Mouse (Mus musculus) granulocyte monocyte progenitor cell, adult 5-6 weeks (primary cell): ENCODE measurements around the gene Mpz. TPM values are rescaled to one million over a fixed set of nuclear protein-coding genes. Genes with fewer than 3 reads are reported as not detected.
A peak's percentile ranks its signal among the peaks of the same experiment; 100 is the strongest.
"Not testable (repeated sequence)": the region's sequence is repeated elsewhere in the genome, so short reads cannot be mapped to it uniquely, and the experiment has no call there.

ENCODE experiments used
- ATAC-seq: replicated peaks from 2 replicates; pipeline ENCODE4 v1.8.0; 2016; ENCODE audit warnings: mild to moderate bottlenecking, moderate TSS enrichment, inconsistent platforms; ENCODE audit not compliant: poor library complexity, severe bottlenecking
- total RNA-seq, 2 experiments: library from RNA; stranded (forward) in 1 of 2; stranded (reverse) in 1 of 2; fragments of 200-712, 200-1000 nt in 1 of 2; fragments of >200 nt in 1 of 2; fragmentation: Nextera tagmentation in 1 of 2; gene quantifications; 2 replicates each; pipeline ENCODE4 v1.2.3; 2014 to 2017

The Mpz gene
- total RNA-seq, 2 experiments from 2014 or later = 2.0 TPM; not detected in 1

DNA sequence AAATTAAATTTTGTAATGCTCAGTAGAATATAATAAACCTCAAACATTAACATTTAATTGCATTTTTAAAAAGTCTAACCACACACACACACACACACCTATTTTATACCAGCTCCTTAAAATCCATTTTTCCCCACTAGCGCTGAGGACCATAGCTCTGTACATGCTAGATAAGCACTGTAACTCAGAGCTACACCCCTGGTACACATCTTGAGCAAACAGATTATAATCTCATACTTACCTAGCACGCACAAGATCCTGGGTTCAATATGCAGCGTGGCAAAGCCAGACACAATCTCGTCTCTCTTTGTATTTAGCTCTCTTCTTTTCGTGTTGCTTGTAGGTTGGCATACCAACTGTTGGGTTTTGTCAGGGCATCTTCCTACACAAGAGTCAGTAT, 26.1 kb upstream of the Mpz start:
- ATAC-seq = no peak

GRCm38 (mm10) chr1:171129251-171129650, 21.3 kb upstream of the Mpz start:
- no peak for ATAC-seq

DNA sequence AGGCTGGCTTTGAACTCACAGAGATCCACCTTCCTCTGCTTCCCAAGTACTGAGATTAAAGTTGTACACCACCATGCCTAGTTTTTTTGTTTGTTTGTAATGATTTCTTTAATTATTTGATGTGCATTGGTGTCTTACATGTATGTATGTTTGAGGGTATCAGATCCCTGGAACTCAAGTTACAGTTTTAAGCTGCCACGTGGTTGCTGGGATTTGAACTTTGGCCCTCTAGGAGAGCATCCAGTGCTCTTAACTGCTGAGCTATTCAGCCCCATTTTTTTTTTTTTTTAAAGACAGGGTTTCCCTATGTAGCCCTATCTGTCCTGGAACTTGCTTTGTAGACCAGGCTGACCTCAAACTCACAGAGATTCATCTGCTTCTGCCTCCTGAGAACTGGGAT, 19.5 kb upstream of the Mpz start:
- ATAC-seq = no peak

- ATAC-seq = no peak
These were observed 14.9 kb upstream of the Mpz start for GRCm38 (mm10) chr1:171135600-171135999.

- ATAC-seq = not testable (repeated sequence)
These were observed 12.9 kb upstream of the Mpz start for GRCm38 (mm10) chr1:171137486-171138155.

DNA sequence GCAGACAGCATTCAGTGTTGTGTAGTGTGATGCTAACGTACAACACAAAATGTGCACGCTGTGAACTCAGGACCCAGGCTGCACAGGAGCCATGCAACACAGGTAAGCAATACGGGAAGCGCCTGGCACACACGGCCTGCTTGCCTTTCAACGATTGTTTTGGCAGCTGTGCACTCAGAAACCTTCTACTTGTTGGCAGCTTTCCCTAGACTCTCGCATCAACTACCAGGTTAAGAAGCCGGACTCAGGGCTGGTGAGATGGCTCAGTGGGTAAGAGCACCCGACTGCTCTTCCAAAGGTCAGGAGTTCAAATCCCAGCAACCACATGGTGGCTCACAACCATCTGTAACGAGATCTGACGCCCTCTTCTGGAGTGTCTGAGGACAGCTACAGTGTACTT, 7.5 kb upstream of the Mpz start:
- ATAC-seq = not testable (repeated sequence)

DNA sequence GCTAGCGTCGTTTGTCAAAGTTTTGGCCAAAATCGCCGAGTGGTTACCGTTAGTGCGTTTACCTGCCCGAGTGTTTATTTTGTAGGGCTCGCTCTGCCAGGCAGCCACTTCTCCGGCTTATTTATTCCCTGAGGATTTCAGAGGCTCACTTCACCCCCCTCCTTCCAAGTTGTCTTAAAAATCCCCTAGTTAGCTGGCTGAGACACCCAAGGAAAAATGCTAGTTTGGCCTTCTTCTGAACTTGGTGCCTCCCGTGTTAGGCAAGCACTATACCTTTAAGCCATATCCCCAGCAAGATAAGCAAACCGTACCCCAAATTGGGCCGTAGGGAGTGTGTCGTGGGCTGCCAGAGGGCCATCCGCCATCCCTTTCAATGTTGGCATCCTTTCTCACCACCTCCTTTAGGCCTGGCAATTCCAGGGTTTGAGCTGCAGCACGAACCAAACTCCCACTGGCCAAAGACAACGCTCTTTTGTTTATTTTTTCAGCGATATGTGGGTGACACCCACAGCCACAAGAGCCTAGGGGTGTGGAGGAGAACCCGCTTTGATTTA, 404 bp downstream of the Mpz start:
- no peak for ATAC-seq

DNA sequence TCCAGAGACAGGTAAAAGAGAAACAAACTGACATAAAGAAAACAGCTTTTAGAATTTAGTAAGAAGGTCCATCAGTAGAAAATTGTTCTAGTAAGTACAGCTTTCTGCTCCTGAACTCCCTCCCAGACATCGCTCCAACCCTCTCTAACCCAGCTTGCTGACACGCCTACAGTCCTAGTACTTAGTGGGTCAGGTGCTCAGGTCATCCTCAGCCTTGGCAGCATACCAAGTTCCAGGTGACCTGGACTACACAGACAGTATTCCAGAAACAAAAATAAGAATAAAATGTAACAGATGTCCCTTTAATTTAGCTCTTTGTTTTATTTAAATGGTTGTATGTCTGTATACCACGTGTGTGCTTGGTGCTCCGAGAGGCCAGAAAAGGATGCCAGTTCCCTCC, 1.5 kb downstream of the Mpz start:
- no peak for ATAC-seq

DNA sequence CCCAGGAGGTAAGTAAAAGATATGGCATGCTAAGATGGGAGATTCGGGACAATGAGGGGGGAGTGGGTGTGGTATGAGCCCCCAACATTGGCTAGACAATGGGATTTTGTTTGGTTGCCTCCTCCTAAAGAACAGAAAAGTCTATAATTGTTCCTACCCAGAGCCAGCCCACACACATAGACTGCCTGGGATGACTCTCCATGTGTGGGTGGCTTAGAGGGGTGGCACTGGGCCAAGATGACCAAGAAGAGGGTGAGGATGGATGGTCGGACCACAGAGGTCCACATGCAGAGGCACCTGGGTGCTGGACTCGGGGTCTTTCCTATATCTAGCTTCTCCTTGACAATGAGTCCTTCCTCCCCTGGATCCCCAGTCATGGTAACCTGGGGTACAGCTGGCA, 6.1 kb downstream of the Mpz start:
- no peak for ATAC-seq

DNA sequence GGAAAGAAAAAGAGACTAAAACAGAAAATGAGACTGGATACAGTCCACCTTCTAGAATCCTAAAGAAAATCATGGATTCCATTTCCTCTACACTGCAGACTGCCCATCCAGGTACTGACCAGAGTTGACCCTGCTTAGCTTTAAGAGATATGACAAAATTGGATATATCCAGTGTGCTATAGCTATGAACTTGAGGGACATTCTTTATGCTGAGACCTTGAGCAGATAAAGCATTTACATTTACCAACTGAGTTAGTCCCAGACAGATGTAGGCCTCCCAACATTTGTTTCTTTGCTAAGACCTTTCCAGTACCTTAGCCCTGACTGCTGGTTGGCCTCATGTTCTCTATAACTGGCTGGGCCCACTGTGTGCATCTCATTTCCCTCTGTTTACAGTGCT, 7.5 kb downstream of the Mpz start:
- ATAC-seq = no peak

DNA sequence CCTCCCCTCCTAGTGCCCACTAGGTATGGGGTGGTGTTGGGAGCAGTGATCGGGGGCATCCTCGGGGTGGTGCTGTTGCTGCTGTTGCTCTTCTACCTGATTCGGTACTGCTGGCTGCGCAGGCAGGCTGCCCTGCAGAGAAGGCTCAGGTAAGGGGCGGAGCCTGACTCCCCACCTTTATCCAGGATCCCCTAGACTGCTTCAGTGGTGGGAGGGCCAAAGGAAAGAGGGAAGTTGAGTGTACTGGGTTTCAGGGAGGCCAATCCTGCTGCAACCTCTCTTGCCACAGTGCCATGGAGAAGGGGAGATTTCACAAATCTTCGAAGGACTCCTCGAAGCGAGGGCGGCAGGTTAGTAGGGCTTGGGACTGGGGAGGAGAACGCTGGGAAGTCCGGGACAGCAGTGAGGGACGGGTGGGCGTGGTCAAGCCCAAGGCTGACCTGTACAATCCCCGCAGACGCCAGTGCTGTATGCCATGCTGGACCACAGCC, 9.0 kb downstream of the Mpz start:
- peak; percentile 83 for ATAC-seq

- no peak for ATAC-seq
These were observed 12.0 kb downstream of the Mpz start for GRCm38 (mm10) chr1:171162526-171162925.

DNA sequence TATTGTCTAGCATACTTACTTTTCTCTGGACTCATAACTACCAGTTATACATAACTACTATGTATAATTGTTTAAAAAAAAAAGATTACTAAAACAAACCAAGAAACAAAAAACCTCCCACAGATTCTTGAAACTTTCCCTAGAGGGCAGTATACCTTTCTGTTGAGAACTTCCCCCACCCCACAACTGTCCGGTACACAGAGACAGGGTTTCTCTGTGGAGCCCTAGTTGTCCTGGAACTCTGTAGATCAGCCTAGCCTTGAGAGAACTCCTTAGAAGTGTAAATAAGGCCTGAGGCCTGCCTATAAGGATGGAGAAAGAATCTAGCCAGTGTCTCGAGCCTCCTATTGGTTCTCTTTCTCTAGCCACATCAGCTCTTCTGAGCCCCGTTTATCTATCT, 13.7 kb downstream of the Mpz start:
- ATAC-seq = peak; percentile 47

GRCm38 (mm10) chr1:171165629-171166345, 15.3 kb downstream of the Mpz start:
- ATAC-seq = peak; percentile 59; the same call in 1 of the 2 replicates

GRCm38 (mm10) chr1:171168906-171169305, 18.4 kb downstream of the Mpz start:
- no peak for ATAC-seq

DNA sequence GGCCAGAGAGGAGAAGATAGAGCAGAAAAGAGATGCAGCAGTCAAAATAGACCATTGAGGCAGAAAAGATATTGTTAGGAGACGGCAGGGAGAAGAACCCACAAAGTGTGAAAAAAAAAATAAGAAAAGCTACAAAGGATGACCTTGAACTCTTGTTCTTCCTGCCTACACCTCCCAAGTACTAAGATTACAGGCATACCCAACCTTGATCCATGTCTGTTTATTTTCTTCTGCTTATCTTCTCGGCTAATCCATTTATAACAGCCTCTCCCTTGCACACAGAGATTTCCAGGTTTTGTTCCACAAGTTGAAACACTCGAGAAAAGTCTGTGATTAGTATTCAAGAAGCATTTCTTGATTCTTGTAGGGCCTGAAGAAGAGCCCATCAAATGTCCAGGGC, 19.4 kb downstream of the Mpz start:
- no peak for ATAC-seq

GRCm38 (mm10) chr1:171171138-171171537, 20.6 kb downstream of the Mpz start:
- ATAC-seq = peak; percentile 84

GRCm38 (mm10) chr1:171172779-171173178, 22.3 kb downstream of the Mpz start:
- ATAC-seq = no peak

DNA sequence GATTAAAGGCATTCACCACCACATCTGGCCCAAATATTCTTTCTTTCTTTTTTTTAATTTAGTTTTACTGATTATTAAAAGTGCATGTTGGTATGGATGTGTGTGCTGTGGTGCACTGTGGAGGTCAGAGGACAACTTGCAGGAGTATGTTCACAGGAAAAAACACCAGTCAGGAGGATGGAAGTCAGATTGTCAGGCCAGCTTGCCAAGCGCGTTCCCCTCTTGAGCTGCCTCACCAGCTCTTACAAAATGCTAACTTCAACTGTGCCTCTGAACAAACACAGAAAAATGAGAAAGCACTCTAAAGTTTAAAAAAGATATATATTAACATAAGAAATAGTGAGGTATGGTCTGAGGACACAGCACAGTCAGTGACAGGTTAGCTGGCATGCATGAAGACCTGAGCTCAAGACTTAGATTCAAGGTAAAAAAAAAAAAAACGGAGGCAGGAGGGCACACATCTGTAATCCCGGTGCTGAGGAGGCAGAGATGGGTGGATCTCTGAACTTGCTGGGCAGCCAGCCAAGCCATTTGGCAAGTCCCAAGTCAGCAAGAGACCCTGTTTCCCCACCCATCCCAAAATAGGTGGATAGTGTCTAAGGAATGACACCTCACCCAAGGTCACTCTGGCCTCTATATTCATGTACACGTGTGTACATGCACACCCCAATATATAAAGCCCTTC, 29.1 kb downstream of the Mpz start:
- no peak for ATAC-seq

GRCm38 (mm10) chr1:171183025-171183424, 32.5 kb downstream of the Mpz start:
- ATAC-seq = no peak

GRCm38 (mm10) chr1:171183620-171184019, 33.1 kb downstream of the Mpz start:
- ATAC-seq = no peak
